Mouse (Mus musculus): ENCODE measurements around the gene Slco2b1.

Gene Slco2b1

GRCm38 (mm10) chr7:99648623-99649022 is 62.5 kb downstream of the Slco2b1 start:
- DNase-seq (ENCODE audit: low spot score): peak; percentile 66

- DNase-seq (ENCODE audit: low spot score): no peak
Observed at GRCm38 (mm10) chr7:99644701-99645100, 66.4 kb downstream of the Slco2b1 start.

GRCm38 (mm10) chr7:99642078-99642477 is 69.1 kb downstream of the Slco2b1 start:
- no peak for DNase-seq (ENCODE audit: low spot score)

GRCm38 (mm10) chr7:99641245-99641644 is 69.9 kb downstream of the Slco2b1 start:
- DNase-seq (ENCODE audit: low spot score): no peak

- no peak for DNase-seq (ENCODE audit: low spot score)
Observed at GRCm38 (mm10) chr7:99633966-99634665, 77.0 kb downstream of the Slco2b1 start.

GRCm38 (mm10) chr7:99632286-99632685 is 78.9 kb downstream of the Slco2b1 start:
- no peak for DNase-seq (ENCODE audit: low spot score)

- DNase-seq (ENCODE audit: low spot score): no peak
Observed at GRCm38 (mm10) chr7:99627366-99627765, 83.8 kb downstream of the Slco2b1 start.

GRCm38 (mm10) chr7:99626376-99627270 is 84.5 kb downstream of the Slco2b1 start, which contains the start of gene Tpbgl:
Gene Tpbgl, minus strand, starts transcription at chr7:99627103.
- peak; percentile 36 for DNase-seq (ENCODE audit: low spot score)

- DNase-seq (ENCODE audit: low spot score): peak; percentile 89
Observed at GRCm38 (mm10) chr7:99625722-99626375, 85.3 kb downstream of the Slco2b1 start.

GRCm38 (mm10) chr7:99618860-99619259 is 92.3 kb downstream of the Slco2b1 start:
- DNase-seq (ENCODE audit: low spot score): peak; percentile 26

- no peak for DNase-seq (ENCODE audit: low spot score)
Observed at GRCm38 (mm10) chr7:99618264-99618663, 92.9 kb downstream of the Slco2b1 start.

All from urinary bladder, postnatal 25 days (tissue).